Mouse (Mus musculus) cortical plate, adult 2 months (tissue): ENCODE data around the gene R3hdm2.
A peak's percentile ranks its signal among the peaks of the same experiment; 100 is the strongest.

Source experiments
- CTCF ChIP-seq: fragments of 200-500 bp; IDR thresholded peaks from 2 replicates; pipeline ENCODE4 v1.5.1; 2011; ENCODE audit warnings: mild to moderate bottlenecking, control low read depth, low read length; ENCODE audit not compliant: insufficient read depth; ENCODE audit errors: extremely low read depth
- POLR2A ChIP-seq: fragments of 200-500 bp; IDR thresholded peaks from 2 replicates; pipeline ENCODE4 v1.6.1; 2011; ENCODE audit warnings: mild to moderate bottlenecking, low read length, control low read depth; ENCODE audit not compliant: insufficient read depth; ENCODE audit errors: extremely low read depth

GRCm38 (mm10) chr10:127348957-127349356, 31.2 kb upstream of the R3hdm2 start:
- TF ChIP-seq CTCF = 0 out of 2 replicates have a peak, but pooled peaks have one; percentile 8
- TF ChIP-seq POLR2A = no peak
